Mouse (Mus musculus) c-Kit-positive CD71-negative TER-119-negative erythroid progenitor cells, embryonic 14.5 days (primary cell): ENCODE measurements around the gene Dglucy.

Experiments
- DNase-seq: peaks from one replicate; pipeline ENCODE4 v3.0.0-alpha.2; 2013; ENCODE audit warnings: low read depth

The Dglucy gene

GRCm38 (mm10) chr12:100778934-100779865 lies at the start of gene Dglucy:
Gene Dglucy (plus strand): TSS chr12:100779057.
- no peak for DNase-seq

- no peak for DNase-seq
These were observed 43.7 kb upstream of the Dglucy start for GRCm38 (mm10) chr12:100735156-100735555.

DNA sequence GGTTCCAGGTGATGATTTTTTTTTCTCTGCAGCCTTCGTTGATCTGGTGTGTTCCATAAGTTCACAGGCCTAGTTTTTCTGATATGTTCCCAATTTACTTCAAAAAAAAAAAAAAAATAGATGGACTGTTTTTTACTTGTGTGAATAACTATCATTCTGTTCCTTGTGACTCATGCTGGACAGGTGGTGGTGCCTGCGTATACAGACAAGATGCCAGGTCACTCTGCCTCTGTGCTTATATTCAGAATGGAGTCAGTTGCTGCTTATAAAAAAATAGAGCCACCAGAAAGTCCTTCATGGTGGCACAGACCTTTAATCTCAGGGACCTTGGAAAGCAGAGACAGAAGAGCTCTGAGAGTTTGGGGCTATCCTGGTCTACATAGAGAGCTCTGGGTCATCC lies 43.3 kb upstream of the Dglucy start:
- no peak for DNase-seq

DNA sequence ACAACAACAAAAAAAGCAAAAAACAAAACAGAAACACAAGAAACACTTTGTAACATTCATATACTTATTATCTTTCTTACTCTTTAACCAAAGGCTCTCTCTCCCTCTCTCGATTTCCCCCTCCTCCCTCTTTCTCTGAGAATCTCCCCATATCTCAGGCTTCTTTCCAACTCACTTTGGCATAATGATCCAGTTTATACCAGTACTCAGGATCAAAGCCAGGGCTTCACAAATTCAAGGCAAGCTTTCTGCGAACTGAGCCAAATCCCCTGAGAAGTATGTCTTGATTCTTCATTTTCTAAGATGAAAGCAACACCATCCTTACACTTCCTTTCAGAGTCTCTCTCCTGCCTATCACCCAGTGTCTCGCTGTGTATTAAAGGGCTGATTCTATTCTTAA lies 40.4 kb upstream of the Dglucy start:
- DNase-seq, result no peak

DNA sequence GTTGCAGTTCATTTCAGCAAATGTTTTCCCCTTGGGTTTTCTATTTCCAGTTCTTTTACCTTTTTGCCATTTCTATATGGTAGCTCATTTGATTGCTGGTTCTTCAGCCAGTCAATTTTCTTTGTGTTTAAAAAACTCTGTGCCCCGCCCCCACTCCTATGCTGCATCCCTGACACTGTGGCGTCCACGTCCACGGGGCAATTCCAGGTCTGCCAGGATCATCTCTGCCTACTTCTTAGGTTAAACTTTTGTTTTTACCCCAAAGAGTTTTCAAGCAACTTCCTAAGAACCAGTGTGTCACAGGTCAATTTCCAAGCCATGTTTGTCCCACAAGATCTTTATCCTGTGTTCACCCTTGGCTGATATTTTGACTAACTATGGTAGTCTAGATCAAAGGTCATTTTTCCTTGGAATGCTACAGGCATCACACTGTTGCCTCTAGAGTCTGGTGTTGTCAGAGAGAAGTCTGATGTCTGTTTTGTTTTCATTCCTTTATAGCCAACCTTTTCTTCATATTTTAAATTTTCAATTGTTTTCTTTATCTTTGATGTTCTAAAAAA lies 39.8 kb upstream of the Dglucy start:
- no peak for DNase-seq

DNA sequence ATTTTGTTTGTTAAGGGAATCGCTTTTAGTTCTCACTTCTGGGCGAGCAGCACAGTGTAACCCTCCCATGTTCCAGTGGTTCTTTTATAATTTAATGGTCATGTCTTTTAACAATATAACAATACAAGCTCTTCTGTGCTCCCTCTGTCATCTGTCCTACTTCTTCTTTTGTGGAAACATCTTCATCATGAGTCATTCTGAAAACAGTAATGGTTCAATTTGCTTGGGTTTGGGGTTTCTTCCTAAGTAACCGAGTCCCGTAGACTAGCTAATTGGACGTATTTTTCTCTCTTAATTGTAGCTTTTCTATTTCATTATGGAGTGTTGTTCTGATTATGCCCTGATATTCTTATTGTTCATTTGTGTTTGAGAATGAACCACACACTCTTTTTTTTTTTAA lies 38.5 kb upstream of the Dglucy start:
- DNase-seq, result no peak

GRCm38 (mm10) chr12:100742468-100742867 lies 36.4 kb upstream of the Dglucy start:
- DNase-seq, result no peak

GRCm38 (mm10) chr12:100752977-100753376 lies 25.9 kb upstream of the Dglucy start:
- no peak for DNase-seq

DNA sequence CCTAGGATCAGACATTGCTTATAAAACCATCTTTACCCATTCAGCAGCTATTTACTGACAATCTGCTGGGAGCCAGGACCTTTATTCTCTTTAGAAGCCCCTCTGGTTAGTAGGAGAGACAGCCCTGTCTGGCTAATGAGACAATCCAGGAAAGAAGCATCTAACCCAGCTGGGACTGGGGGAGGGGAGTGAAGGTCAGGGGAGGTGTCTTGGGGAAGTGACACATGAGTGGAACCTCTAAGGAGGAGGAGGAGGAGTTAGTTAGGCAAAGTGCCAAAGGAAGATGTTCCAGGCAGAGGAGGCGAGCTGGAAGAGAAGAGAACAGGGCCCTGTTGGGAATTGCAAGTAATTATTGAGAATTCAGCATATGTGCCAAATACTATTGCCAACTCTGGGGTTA lies 25.1 kb upstream of the Dglucy start:
- DNase-seq, result no peak

DNA sequence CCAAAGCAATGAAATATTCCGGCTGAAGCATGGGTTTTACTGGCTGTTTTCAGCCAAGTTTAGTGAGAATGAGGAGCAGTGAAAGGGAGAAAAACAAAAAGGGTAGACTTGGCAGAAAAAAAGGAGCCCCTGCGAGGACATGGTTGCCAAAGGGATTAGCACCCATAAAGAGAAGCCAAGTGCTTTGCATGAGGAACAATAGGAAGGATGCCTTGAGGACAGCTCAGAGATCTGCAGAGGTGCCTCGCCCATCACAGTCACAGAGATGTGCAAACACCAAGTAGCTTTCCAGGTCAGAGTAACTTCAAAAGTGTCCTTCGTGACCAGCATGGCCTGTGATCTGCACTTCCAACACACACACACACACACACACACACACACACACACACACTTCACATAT lies 21.4 kb upstream of the Dglucy start:
- no peak for DNase-seq

DNA sequence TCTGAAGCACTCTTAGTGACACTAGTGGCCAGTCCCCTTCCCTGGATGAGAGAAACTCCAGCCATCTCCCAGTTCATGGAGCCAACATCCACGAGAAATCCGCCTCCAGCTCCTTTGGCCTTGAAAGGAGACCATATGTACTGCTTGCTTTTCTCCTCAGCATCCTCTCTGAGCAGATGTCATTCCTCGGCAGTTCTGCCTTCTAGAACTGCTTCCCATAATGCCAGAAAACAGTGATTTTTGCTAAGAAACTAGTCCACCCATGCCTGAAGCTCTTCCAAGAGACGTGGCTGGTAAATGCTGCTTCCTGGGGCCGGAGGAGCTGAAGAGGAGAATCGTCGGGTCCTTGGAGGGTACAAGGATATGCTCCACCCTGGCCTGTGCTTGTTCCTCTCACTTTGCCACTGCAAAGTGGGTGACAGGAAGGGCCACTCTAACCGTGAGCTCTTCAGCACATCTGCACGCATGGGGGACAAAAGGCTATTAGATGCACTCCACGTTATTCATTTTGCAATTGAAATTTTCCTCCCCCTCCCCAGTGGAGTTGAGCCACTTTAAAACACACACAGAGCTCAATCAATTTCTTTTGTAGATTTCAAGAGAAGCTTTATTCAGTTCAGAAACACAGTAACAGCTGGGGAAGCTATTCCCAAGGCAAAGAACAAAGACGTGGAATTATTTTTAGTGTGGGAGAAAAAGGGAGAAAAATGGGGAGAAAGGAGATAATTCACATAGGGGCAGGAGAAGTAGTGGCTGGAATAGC lies 16.0 kb upstream of the Dglucy start:
- no peak for DNase-seq

- DNase-seq, result no peak
These were observed 14.4 kb upstream of the Dglucy start for GRCm38 (mm10) chr12:100764329-100765018.

GRCm38 (mm10) chr12:100769871-100770270 lies 9.0 kb upstream of the Dglucy start:
- no peak for DNase-seq

DNA sequence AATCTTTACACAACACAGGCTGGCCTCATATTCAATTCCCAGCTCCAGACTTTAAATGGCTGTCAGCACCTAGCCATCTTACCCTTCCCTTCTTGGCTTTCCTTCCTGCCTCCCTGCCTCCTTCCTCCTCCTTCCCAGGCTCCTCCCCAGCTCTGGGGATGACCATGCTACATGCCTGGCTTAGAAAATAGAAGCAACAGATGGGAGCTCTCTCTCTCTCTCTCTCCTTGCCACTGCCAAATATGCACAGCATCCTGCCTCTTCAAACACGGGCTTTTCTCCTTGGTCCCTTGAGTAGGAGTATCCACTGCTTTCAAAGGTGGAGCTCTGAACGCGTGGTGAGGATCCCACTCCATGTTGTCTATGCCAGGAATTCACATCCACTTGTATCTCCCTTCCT lies 8.1 kb upstream of the Dglucy start:
- no peak for DNase-seq

DNA sequence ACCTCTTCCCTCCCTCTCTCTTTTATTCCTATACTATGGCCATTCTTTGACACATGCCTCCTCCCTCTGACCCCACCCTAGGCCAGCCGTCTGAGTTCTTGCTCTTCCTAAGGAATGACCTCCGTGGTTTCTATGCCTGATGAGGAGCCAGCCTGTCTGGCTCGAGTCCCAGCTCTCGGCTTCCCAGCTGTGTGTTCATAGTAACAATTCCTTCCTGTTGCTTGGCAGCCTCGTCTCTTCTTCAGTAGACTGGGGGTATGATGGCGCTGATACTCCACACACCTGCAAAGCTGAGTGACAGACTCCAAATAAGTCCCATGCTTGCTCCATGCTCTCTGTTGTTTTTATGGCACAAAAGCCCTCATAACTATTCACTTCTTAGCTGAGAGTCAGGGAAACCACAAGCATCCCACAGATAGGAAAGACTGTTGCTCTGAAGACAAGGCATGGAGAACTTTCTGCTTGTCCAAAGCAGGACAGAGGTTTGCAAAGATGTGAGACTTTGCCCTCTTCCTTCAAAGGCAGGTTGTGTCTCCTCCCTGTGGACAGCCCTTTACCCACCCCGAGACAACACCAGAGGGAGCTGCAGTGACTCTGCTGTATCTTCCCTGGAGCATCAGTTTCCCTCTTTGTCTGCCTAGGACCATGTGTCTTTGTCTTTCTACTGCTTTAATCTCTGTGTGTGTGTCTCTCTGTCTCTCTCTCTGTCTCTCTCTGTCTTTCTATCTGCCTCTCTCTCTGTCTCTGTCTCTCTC lies 6.5 kb upstream of the Dglucy start:
- DNase-seq, result no peak

DNA sequence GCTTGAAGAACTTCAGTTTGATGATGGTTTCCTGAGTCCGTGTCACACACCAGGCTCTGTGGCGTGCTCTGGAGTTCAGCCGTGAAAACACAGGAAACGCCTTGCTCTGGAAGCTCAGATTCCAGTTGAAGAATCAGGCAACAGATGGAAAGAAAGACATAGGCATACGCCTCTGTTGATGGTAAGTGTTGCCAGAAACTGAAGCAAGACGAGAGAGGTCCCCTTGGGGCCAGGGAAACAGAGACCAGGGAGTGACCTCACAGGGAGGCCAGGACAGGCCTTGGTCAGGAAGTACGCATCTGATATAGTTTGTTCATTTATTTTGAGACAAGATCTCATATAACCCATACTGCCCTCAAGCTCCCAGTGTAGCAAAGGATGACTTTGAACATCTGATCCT lies 4.1 kb upstream of the Dglucy start:
- DNase-seq, result no peak

DNA sequence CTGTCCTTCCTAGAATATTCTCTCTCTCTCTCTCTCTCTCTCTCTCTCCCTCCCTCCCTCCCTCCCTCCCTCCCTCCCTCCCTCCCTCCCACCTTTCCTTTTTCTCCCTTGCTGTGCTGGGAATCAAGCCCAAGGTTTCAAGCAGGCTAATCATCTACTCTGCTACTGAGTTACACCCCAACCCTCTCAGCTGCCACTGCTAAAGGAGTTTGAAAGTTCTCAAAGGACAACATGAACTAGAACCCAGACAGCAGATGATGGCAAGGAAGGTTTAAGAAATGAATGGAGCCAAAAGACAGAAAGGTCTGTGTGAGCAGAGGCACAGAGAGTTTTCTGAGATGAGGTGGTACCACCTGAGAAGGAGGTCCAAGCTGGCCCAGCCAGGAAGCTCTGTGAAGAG lies 3.6 kb upstream of the Dglucy start:
- DNase-seq, result no peak

DNA sequence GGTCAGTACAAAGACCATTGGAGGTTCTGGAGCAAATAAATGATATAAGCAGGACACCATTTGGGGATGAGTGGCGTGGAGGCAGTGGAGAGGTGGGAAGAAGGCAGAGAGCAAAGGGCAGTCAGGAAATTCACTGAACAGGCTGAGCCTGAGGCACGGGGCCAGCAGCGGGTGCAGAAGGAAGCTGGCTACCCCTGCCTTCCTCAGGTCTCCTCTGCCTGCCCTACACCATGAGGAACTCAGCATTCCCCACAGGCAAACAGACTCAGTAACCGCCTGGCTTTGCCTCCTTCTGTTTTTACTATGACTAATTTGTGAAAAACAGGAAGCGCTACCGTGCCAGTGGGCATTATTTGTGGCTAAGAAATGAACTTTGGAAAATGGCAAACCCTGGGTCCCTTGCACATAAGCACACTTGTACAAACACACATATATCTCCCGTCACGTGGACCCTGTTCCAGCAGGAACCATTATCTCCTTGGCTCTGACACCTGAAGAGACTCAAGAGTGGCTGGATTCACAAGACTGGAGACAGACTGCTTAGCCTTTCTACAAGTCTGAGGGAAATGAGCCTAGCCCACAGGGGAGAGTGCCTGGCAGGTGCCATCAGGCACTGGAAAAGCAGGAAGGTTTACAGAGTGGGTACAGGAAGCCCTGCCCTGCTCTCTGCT lies 2.8 kb upstream of the Dglucy start:
- no peak for DNase-seq

DNA sequence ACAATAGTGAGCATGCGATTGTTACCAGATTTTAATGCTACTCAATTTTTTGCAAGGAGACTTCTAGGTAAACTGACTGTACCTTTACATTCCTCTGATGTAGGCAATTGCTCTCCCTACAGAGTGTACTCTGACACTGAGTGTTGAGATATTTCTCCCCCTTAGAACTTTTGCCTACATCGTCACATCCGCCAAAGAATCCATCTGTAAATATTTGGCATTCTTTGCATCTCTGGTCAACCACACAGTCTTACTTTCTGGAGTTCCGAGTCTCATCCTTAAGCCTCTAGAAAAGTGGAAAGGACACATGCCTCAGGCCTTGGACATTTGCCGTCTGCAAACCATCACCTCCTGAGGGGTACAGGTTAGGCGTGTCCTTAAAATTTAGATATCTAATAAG lies 1.9 kb upstream of the Dglucy start:
- DNase-seq, result no peak

DNA sequence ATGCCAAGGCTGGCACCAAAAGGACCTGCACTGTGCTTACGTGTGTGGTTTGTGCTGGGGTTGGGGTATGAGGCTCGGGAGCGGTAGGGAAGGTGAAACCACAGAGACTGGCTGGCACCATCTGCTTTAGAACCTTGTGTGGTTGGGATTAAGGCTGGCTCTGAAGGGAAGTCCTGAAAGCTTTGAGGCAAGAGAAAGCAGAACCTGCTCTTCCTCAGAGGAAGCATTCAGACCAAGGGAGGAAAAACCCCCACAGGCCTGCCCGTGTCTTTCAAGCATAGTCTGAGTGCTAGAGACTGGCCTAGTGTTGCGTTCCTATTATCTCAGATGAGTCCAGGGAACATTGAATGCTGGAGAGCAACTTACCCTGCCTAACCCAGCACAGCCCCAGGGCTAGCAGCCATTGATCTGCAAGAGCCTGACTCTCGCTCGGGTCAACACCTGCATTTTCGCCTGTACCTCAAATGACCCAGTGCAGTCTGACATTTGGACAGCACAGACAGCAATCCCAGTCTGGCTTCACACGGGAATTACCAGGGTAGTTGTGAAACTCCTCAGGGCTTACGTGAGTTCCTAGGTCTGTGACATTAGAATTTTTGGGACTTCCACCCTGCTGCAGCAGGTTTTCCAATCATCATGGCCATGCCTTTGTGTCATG lies 452 bp upstream of the Dglucy start:
- no peak for DNase-seq

DNA sequence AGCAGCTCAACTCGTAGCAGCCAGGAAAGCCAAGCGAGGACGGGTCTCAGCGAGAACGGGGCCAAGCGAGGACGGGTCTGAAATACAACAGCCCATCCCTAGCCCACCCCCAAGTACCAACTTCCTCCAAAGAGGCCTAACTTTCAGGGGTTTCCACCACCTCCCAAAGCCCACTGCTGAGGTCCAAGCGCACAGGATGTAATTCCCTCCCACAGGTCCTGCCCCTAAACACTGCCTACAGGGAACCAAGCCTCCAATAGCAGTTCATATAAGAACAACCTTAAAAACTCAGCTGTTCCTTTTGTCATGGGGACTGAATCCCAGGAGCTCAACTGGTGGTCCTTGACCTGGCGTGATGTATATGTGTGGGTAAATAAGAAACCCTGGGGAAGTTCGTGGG lies 1.6 kb downstream of the Dglucy start:
- no peak for DNase-seq
